Mouse (Mus musculus) heart, embryonic 14.5 days (tissue): ENCODE data around the gene Tent4b. TPM values are rescaled to one million over a fixed set of nuclear protein-coding genes. Genes with fewer than 3 reads are reported as not detected.
"Not testable (repeated sequence)": the region's sequence is repeated elsewhere in the genome, so short reads cannot be mapped to it uniquely, and the experiment has no call there.

Source experiments
- ATAC-seq: fragments of 200-750 bp; cut with Nextera tagmentation; 2 replicates; pipeline ENCODE4 v1.8.0; 2017; ENCODE audit warnings: low read depth, moderate TSS enrichment; ENCODE audit not compliant: insufficient number of reproducible peaks, insufficient read depth, low FRiP score
- H3K27ac ChIP-seq, 2 experiments: fragments of 200-500 bp in 1 of 2; fragments of 300-500 bp in 1 of 2; sonication (generic) in 1 of 2; replicated peaks in 1 of 2; 2 replicates each; pipeline ENCODE4 v1.5.1; 2012 to 2014; ENCODE audit warnings: low read depth in 2 of 2, low read length in 2 of 2, control low read depth in 1 of 2, mild to moderate bottlenecking in 1 of 2, mixed read lengths in 1 of 2; ENCODE audit not compliant: control insufficient read depth in 1 of 2, insufficient read depth in 1 of 2
- H3K27me3 ChIP-seq: fragments of 300-500 bp; sonication (generic); 2 replicates; pipeline ENCODE4 v1.6.1; 2014; ENCODE audit warnings: mild to moderate bottlenecking, low read length, control low read depth; ENCODE audit not compliant: control insufficient read depth, insufficient read depth
- H3K36me3 ChIP-seq: fragments of 300-500 bp; sonication (generic); 2 replicates; pipeline ENCODE4 v1.6.1; 2014; ENCODE audit warnings: mild to moderate bottlenecking, control low read depth, low read length, mixed read lengths; ENCODE audit not compliant: control insufficient read depth, insufficient read depth
- H3K4me1 ChIP-seq, 2 experiments: fragments of 200-500 bp in 1 of 2; fragments of 300-500 bp in 1 of 2; sonication (generic) in 1 of 2; 2 replicates each; pipeline ENCODE4 v1.6.1; 2012 to 2014; ENCODE audit warnings: low read length in 2 of 2, control low read depth in 1 of 2, mixed read lengths in 1 of 2; ENCODE audit not compliant: control insufficient read depth in 2 of 2, insufficient read depth in 2 of 2
- H3K4me2 ChIP-seq: fragments of 300-500 bp; sonication (generic); 2 replicates; pipeline ENCODE4 v1.6.1; 2014; ENCODE audit warnings: mild to moderate bottlenecking, low read length
- H3K4me3 ChIP-seq, 2 experiments: fragments of 200-500 bp in 1 of 2; fragments of 300-500 bp in 1 of 2; sonication (generic) in 1 of 2; 2 replicates each; pipeline ENCODE4 v1.5.1; 2012 to 2014; ENCODE audit warnings: low read length in 2 of 2, mild to moderate bottlenecking in 2 of 2, control low read depth in 1 of 2, low read depth in 1 of 2, moderate library complexity in 1 of 2; ENCODE audit not compliant: control insufficient read depth in 1 of 2, insufficient read depth in 1 of 2
- H3K9ac ChIP-seq: fragments of 300-500 bp; sonication (generic); 2 replicates; pipeline ENCODE4 v1.6.1; 2014; ENCODE audit warnings: mild to moderate bottlenecking, low read length
- H3K9me3 ChIP-seq: fragments of 300-500 bp; sonication (generic); 2 replicates; pipeline ENCODE4 v1.6.1; 2016; ENCODE audit warnings: low read length, control low read depth; ENCODE audit not compliant: control insufficient read depth
- WGBS: fragments of 180-500 bp; shearing (Covaris S2); extraction: QIAGEN DNeasy Blood & Tissue Kit; methylation state at CpG from one replicate; pipeline ENCODE4 v1.1.7; 2014; 5-methylcytosine and 5-hydroxymethylcytosine counted together
- polyA plus RNA-seq: library from polyadenylated mRNA; unstranded; fragments of >200 nt; fragmentation: Nextera tagmentation; extraction: Ambion mirVana; gene quantifications from 2 replicates; pipeline ENCODE4 v1.2.1, GENCODE M21; 2014

The Tent4b gene
- polyA plus RNA-seq, 1 experiment from 2014 or later = 10.1 TPM

GRCm38 (mm10) chr8:88206016-88206415 lies 7.0 kb downstream of the Tent4b start:
- peaks cover 6% of the 10 kb centered on the region for H3K36me3 ChIP-seq
- H3K9me3 ChIP-seq = no peaks in the 10 kb centered on the region
- H3K27ac ChIP-seq = no peak overlapping the region
- H3K4me3 ChIP-seq = no peak overlapping the region
- no peak overlapping the region for H3K4me2 ChIP-seq
- no peaks in the 10 kb centered on the region for H3K27me3 ChIP-seq
- H3K9ac ChIP-seq = no peak overlapping the region
- no peak for ATAC-seq
- H3K4me1 ChIP-seq = peaks cover 0 to 14% of the 10 kb centered on the region in 2 experiments; a peak in 2 of 4 replicates
- WGBS = 84% methylated on average over 9 of the region's 9 CpGs

- Histone ChIP-seq H3K27me3 (no peaks in the 10 kb centered on the region), H3K4me2 (no peak overlapping the region), H3K9ac (no peak overlapping the region), H3K27ac (no peak overlapping the region), H3K36me3 (peaks cover 6% of the 10 kb centered on the region), H3K4me3 (no peak overlapping the region), H3K4me1 (peaks cover 0 to 5% of the 10 kb centered on the region in 2 experiments; a peak in 1 of 4 replicates), H3K9me3 (no peaks in the 10 kb centered on the region)
- 83% methylated on average over 7 of the region's 7 CpGs for WGBS
- ATAC-seq = no peak
Observed at GRCm38 (mm10) chr8:88207121-88207821, 8.3 kb downstream of the Tent4b start.

GRCm38 (mm10) chr8:88209930-88210827 lies 11.2 kb downstream of the Tent4b start:
- H3K9ac ChIP-seq, H3K4me2 ChIP-seq, H3K4me3 ChIP-seq, H3K27ac ChIP-seq, ATAC-seq, H3K27me3 ChIP-seq, H3K4me1 ChIP-seq, H3K9me3 ChIP-seq, H3K36me3 ChIP-seq: not testable (repeated sequence)
- 88% methylated on average over 5 of the region's 6 CpGs for WGBS

GRCm38 (mm10) chr8:88221353-88221752 lies 22.3 kb downstream of the Tent4b start:
- H3K9me3 ChIP-seq = no peaks in the 10 kb centered on the region
- H3K4me2 ChIP-seq = no peak overlapping the region
- peaks cover 5 to 8% of the 10 kb centered on the region in 2 experiments; a peak in 3 of 4 replicates for H3K4me1 ChIP-seq
- no peak overlapping the region for H3K27ac ChIP-seq
- 0 out of 2 replicates have a peak, but pooled peaks cover 4% of the 10 kb centered on the region for H3K36me3 ChIP-seq
- 59% methylated on average over 4 of the region's 4 CpGs for WGBS
- ATAC-seq = no peak
- no peaks in the 10 kb centered on the region for H3K27me3 ChIP-seq
- no peak overlapping the region for H3K9ac ChIP-seq
- no peak overlapping the region for H3K4me3 ChIP-seq

GRCm38 (mm10) chr8:88225358-88225757 lies 26.3 kb downstream of the Tent4b start:
- no peaks in the 10 kb centered on the region for H3K27me3 ChIP-seq
- peaks cover 12 to 30% of the 10 kb centered on the region in 2 experiments for H3K4me1 ChIP-seq
- no peak for ATAC-seq
- 0 out of 2 replicates have a peak, but pooled peaks cover 4% of the 10 kb centered on the region for H3K36me3 ChIP-seq
- no peak overlapping the region for H3K4me2 ChIP-seq
- H3K9ac ChIP-seq = no peak overlapping the region
- H3K4me3 ChIP-seq = no peak overlapping the region
- 82% methylated on average over 5 of the region's 5 CpGs for WGBS
- H3K27ac ChIP-seq = no peak overlapping the region
- no peaks in the 10 kb centered on the region for H3K9me3 ChIP-seq

GRCm38 (mm10) chr8:88227851-88228250 lies 28.8 kb downstream of the Tent4b start:
- Histone ChIP-seq H3K9me3 (no peaks in the 10 kb centered on the region), H3K4me3 (no peak overlapping the region), H3K36me3 (no peaks in the 10 kb centered on the region), H3K4me2 (no peak overlapping the region), H3K4me1 (peaks cover 6 to 22% of the 10 kb centered on the region in 2 experiments), H3K27me3 (no peaks in the 10 kb centered on the region), H3K9ac (0 out of 2 replicates have a peak overlapping the region, but pooled peaks have one; percentile 22), H3K27ac (no peak overlapping the region)
- WGBS = 66% methylated on average over 6 of the region's 6 CpGs
- ATAC-seq = no peak

GRCm38 (mm10) chr8:88228286-88228685 lies 29.3 kb downstream of the Tent4b start:
- WGBS = 42% methylated on average over 1 of the region's 1 CpGs
- Histone ChIP-seq H3K4me1 (peaks cover 6 to 22% of the 10 kb centered on the region in 2 experiments), H3K4me2 (no peak overlapping the region), H3K36me3 (no peaks in the 10 kb centered on the region), H3K27ac (no peak overlapping the region), H3K4me3 (no peak overlapping the region), H3K9me3 (no peaks in the 10 kb centered on the region), H3K27me3 (no peaks in the 10 kb centered on the region), H3K9ac (0 out of 2 replicates have a peak overlapping the region, but pooled peaks have one; percentile 22)
- ATAC-seq = no peak
